Mouse (Mus musculus) splenic B cell, adult 2 months (primary cell): ENCODE measurements around the gene Pmm2.

Experiments
- DNase-seq: peaks from one replicate; pipeline ENCODE4 v3.0.0-alpha.2; 2011; ENCODE audit warnings: low read depth, low spot score
- H3K27me3 ChIP-seq: 2 replicates; pipeline ENCODE4 v1.6.1; 2012; ENCODE audit warnings: mild to moderate bottlenecking, low read length, moderate library complexity, mixed read lengths; ENCODE audit not compliant: control insufficient read depth, poor library complexity, insufficient read depth, severe bottlenecking
- H3K36me3 ChIP-seq: 2 replicates; pipeline ENCODE4 v1.6.1; 2012; ENCODE audit warnings: mild to moderate bottlenecking, low read length, moderate library complexity, mixed read lengths; ENCODE audit not compliant: control insufficient read depth, poor library complexity, insufficient read depth, severe bottlenecking

Pmm2 gene

GRCm38 (mm10) chr16:8680470-8680869 lies 43.0 kb downstream of the Pmm2 start, which contains the start of gene Gm5767:
Gene Gm5767 (plus strand): TSS chr16:8680770.
- H3K36me3 ChIP-seq: no peaks in the 10 kb centered on the region
- H3K27me3 ChIP-seq: no peaks in the 10 kb centered on the region
- DNase-seq: no peak

- peaks cover 6% of the 10 kb centered on the region; the same call in 1 of the 2 replicates for H3K36me3 ChIP-seq
- DNase-seq: no peak
These were observed 47.6 kb downstream of the Pmm2 start for GRCm38 (mm10) chr16:8685087-8685486.

GRCm38 (mm10) chr16:8686121-8686870 lies 48.8 kb downstream of the Pmm2 start:
- peaks cover 6% of the 10 kb centered on the region; the same call in 1 of the 2 replicates for H3K36me3 ChIP-seq
- DNase-seq: peak; percentile 89
- H3K27me3 ChIP-seq: no peaks in the 10 kb centered on the region

More at GRCm38 (mm10) chr16:8685087-8685486, 47.6 kb downstream of the Pmm2 start:
- H3K27me3 ChIP-seq: no peaks in the 10 kb centered on the region

GRCm38 (mm10) chr16:8686871-8687535 lies 49.5 kb downstream of the Pmm2 start:
- peaks cover 6% of the 10 kb centered on the region; the same call in 1 of the 2 replicates for H3K36me3 ChIP-seq
- H3K27me3 ChIP-seq: no peaks in the 10 kb centered on the region
- no peak for DNase-seq

- no peaks in the 10 kb centered on the region for H3K27me3 ChIP-seq
- peaks cover 6% of the 10 kb centered on the region; the same call in 1 of the 2 replicates for H3K36me3 ChIP-seq
- DNase-seq: no peak
These were observed 50.2 kb downstream of the Pmm2 start for GRCm38 (mm10) chr16:8687559-8688112.

- H3K36me3 ChIP-seq: peaks cover 19% of the 10 kb centered on the region
- no peak for DNase-seq
- no peaks in the 10 kb centered on the region for H3K27me3 ChIP-seq
These were observed 52.6 kb downstream of the Pmm2 start for GRCm38 (mm10) chr16:8689979-8690656.

GRCm38 (mm10) chr16:8691206-8691605 lies 53.7 kb downstream of the Pmm2 start:
- no peak for DNase-seq
- Histone ChIP-seq H3K36me3 (peaks cover 19% of the 10 kb centered on the region), H3K27me3 (no peaks in the 10 kb centered on the region)

GRCm38 (mm10) chr16:8699556-8699955 lies 62.1 kb downstream of the Pmm2 start:
- Histone ChIP-seq H3K27me3 (no peaks in the 10 kb centered on the region), H3K36me3 (peaks cover 37% of the 10 kb centered on the region)
- no peak for DNase-seq

- H3K36me3 ChIP-seq: peaks cover 39% of the 10 kb centered on the region
- no peaks in the 10 kb centered on the region for H3K27me3 ChIP-seq
- no peak for DNase-seq
These were observed 63.1 kb downstream of the Pmm2 start for GRCm38 (mm10) chr16:8700586-8700985.

GRCm38 (mm10) chr16:8711998-8712397 lies 74.5 kb downstream of the Pmm2 start:
- no peak for DNase-seq
- H3K27me3 ChIP-seq: no peaks in the 10 kb centered on the region
- peaks cover 13% of the 10 kb centered on the region for H3K36me3 ChIP-seq
